Mouse (Mus musculus) kidney, adult 8-10 months (tissue): Measurements from ENCODE around the gene Plpp1.

Source experiments
- DNase-seq, 2 experiments: peaks; one replicate each; pipeline ENCODE4 v3.0.0; 2022

Gene Plpp1

GRCm38 (mm10) chr13:112822413-112822812, 21.8 kb downstream of the Plpp1 start:
- no peak for DNase-seq

- DNase-seq, result no peak
These were observed 22.8 kb downstream of the Plpp1 start for GRCm38 (mm10) chr13:112823236-112823910.

- DNase-seq, result no peak
These were observed 23.5 kb downstream of the Plpp1 start for GRCm38 (mm10) chr13:112823911-112824648.

- DNase-seq, result no peak
These were observed 24.9 kb downstream of the Plpp1 start for GRCm38 (mm10) chr13:112825479-112825878.

GRCm38 (mm10) chr13:112829619-112830018, 29.0 kb downstream of the Plpp1 start:
- DNase-seq, result no peak

GRCm38 (mm10) chr13:112832589-112832988, 32.0 kb downstream of the Plpp1 start:
- no peak for DNase-seq

GRCm38 (mm10) chr13:112833253-112833894, 32.8 kb downstream of the Plpp1 start:
- DNase-seq, result no peak

- no peak for DNase-seq
These were observed 33.3 kb downstream of the Plpp1 start for GRCm38 (mm10) chr13:112833895-112834263.

GRCm38 (mm10) chr13:112835113-112835512, 34.5 kb downstream of the Plpp1 start:
- no peak for DNase-seq

GRCm38 (mm10) chr13:112836951-112837350, 36.4 kb downstream of the Plpp1 start:
- DNase-seq, result no peak

GRCm38 (mm10) chr13:112837621-112838155, 37.1 kb downstream of the Plpp1 start:
- DNase-seq, result no peak

- no peak for DNase-seq
These were observed 38.1 kb downstream of the Plpp1 start for GRCm38 (mm10) chr13:112838562-112839232.

- DNase-seq, result no peak
These were observed 39.9 kb downstream of the Plpp1 start for GRCm38 (mm10) chr13:112840241-112841087.

- DNase-seq, result no peak
These were observed 45.3 kb downstream of the Plpp1 start for GRCm38 (mm10) chr13:112845931-112846330.

GRCm38 (mm10) chr13:112853710-112854316, 53.2 kb downstream of the Plpp1 start:
- no peak for DNase-seq

GRCm38 (mm10) chr13:112854402-112854801, 53.8 kb downstream of the Plpp1 start:
- DNase-seq, result no peak

GRCm38 (mm10) chr13:112857921-112858320, 57.3 kb downstream of the Plpp1 start:
- DNase-seq, result no peak

GRCm38 (mm10) chr13:112859574-112860134, 59.1 kb downstream of the Plpp1 start:
- no peak for DNase-seq

GRCm38 (mm10) chr13:112860370-112860769, 59.8 kb downstream of the Plpp1 start:
- DNase-seq, result no peak

- DNase-seq, result no peak
These were observed 60.3 kb downstream of the Plpp1 start for GRCm38 (mm10) chr13:112860911-112861310.

GRCm38 (mm10) chr13:112861825-112862306, 61.3 kb downstream of the Plpp1 start:
- DNase-seq, result peak; percentile 52 to 71
